Mouse (Mus musculus) hindbrain, embryonic 12.5 days (tissue): ENCODE data around the gene Adgrf5. TPM values are rescaled to one million over a fixed set of nuclear protein-coding genes. Genes with fewer than 3 reads are reported as not detected.

Experiments
- polyA plus RNA-seq: library from polyadenylated mRNA; unstranded; fragments of >200 nt; fragmentation: Nextera tagmentation; extraction: Ambion mirVana; gene quantifications from 2 replicates; pipeline ENCODE4 v1.2.1, GENCODE M21; 2016

The Adgrf5 gene
- polyA plus RNA-seq, 1 experiment from 2014 or later: 11.4 TPM

Other genes with a start within 250 kb of the Adgrf5 start
- not detected in 2 replicates for gene Adgrf1, start 90.1 kb upstream of the Adgrf5 start, polyA plus RNA-seq
- not detected in 2 replicates for gene Mep1a, start 142.4 kb downstream of the Adgrf5 start, polyA plus RNA-seq
- 0.85 and 1.3 TPM in 2 replicates for gene Ankrd66, start 183.2 kb downstream of the Adgrf5 start, polyA plus RNA-seq
- 19.5 and 21.0 TPM in 2 replicates for gene Pla2g7, start 207.6 kb downstream of the Adgrf5 start, polyA plus RNA-seq